ENCODE assay signal across 8 mouse cellular contexts in the genomic region with DNA sequence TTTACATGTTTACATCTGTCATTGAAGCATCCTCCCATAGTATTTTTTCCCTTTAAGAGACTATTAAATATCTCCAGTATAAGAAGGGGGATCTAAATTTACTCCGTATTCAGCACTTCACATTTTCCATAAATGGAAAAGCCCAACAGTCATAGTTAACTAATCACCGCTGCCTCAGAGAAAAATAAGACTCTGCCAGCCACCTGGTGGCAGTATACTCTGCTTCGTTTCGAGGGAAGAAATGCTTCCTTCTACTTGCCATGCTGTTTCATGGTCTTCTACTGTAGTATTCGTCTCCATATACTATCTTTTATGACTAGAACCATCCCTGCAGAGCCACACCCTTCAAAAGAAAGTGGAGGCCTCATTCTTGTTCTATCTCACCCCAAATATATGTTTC. TPM values are rescaled to one million over a fixed set of nuclear protein-coding genes. Genes with fewer than 3 reads are reported as not detected.
DNase-seq lines count a peak whose midpoint lies in the region; ATAC-seq and TF ChIP-seq lines count a peak whose summit lies in the region.

No protein-coding gene starts in this region.

- H3K4me3 ChIP-seq in kidney, adult 2 months (ENCODE audit: insufficient read depth, low read depth, low read length) = no peak overlapping the region
- no peak overlapping the region for H3K4me3 ChIP-seq in kidney, embryonic 15.5 days (replicated peaks)
- no peak overlapping the region for H3K4me3 ChIP-seq in CH12.LX (replicated peaks in 1 of 3; ENCODE audit: low read depth in 2 of 3, low read length in 2 of 3, poor library complexity in 1 of 3)
- no peak overlapping the region for H3K4me3 ChIP-seq in midbrain, embryonic 16.5 days (ENCODE audit: low read depth, low read length)
- H3K4me3 ChIP-seq in intestine, embryonic 15.5 days (replicated peaks) = no peak overlapping the region

- peak; percentile 68 for TF ChIP-seq RAD21 in CH12.LX (IDR thresholded peaks at IDR 0.05; ENCODE audit: low read depth, low read length)

- H3K36me3 ChIP-seq in kidney, adult 2 months (ENCODE audit: control insufficient read depth, insufficient read depth, low read length) = no peaks in the 10 kb centered on the region
- H3K36me3 ChIP-seq in kidney, embryonic 15.5 days = no peaks in the 10 kb centered on the region
- H3K36me3 ChIP-seq in CH12.LX (replicated peaks in 1 of 2; ENCODE audit: control insufficient read depth in 1 of 2, insufficient read depth in 1 of 2, low read length in 1 of 2) = no peaks in the 10 kb centered on the region
- no peaks in the 10 kb centered on the region for H3K36me3 ChIP-seq in midbrain, embryonic 16.5 days (ENCODE audit: control insufficient read depth, insufficient read depth, low read length)
- no peaks in the 10 kb centered on the region for H3K36me3 ChIP-seq in intestine, embryonic 15.5 days

- dilution Hi-C loops in CH12.LX (cut with MboI; ENCODE audit: extremely low pct_ligation_motif_present, extremely low pct_unique_long_range_greater_than_20kb, low sequenced_read_pairs) = no loop called here

- no peak for TF ChIP-seq EP300 in CH12.LX (IDR thresholded peaks at IDR 0.05; ENCODE audit: low read length)

- WGBS in kidney, adult 2 months = 18% methylated on average over 5 of the region's 5 CpGs
- WGBS in kidney, embryonic 15.5 days = 28% methylated on average over 5 of the region's 5 CpGs
- 34% methylated on average over 5 of the region's 5 CpGs for WGBS in midbrain, embryonic 16.5 days
- 39% methylated on average over 5 of the region's 5 CpGs for WGBS in intestine, embryonic 15.5 days

- peak; percentile 7 for DNase-seq in kidney, adult 2 months
- DNase-seq in CH12.LX (ENCODE audit: extremely low read depth) = peak; percentile 52
- DNase-seq in ZHBTc4 (ENCODE audit: low read depth, low spot score) = peak; percentile 2
- peak; percentile 1 for DNase-seq in fibroblast of lung, adult 2 months (ENCODE audit: low read depth)
- peak; percentile 56 for DNase-seq in lung, postnatal 10 days

- TF ChIP-seq POLR2A in kidney, adult 2 months (IDR thresholded peaks at IDR 0.05; ENCODE audit: low read depth, low read length) = no peak
- no peak for TF ChIP-seq POLR2A in CH12.LX (IDR thresholded peaks at IDR 0.05; ENCODE audit: low read depth, low read length)

- H3K9ac ChIP-seq in kidney, embryonic 15.5 days = no peak overlapping the region
- H3K9ac ChIP-seq in CH12.LX (ENCODE audit: insufficient read depth, low read depth) = no peak overlapping the region
- no peak overlapping the region for H3K9ac ChIP-seq in midbrain, embryonic 16.5 days (ENCODE audit: low read depth, low read length)
- no peak overlapping the region for H3K9ac ChIP-seq in intestine, embryonic 15.5 days

- no peak for ATAC-seq in kidney, embryonic 15.5 days (replicated peaks; ENCODE audit: low FRiP score)
- no peak for ATAC-seq in midbrain, embryonic 16.5 days
- no peak for ATAC-seq in intestine, embryonic 15.5 days

- peak; percentile 21; the same call in 1 of the 2 replicates for TF ChIP-seq CTCF in kidney, adult 2 months (conservative IDR thresholded peaks at IDR 0.05; ENCODE audit: insufficient read depth, insufficient read length, low read depth, low read length)
- peak; percentile 23 to 71; a peak in 2 of 4 replicates for TF ChIP-seq CTCF in CH12.LX (conservative IDR thresholded peaks at IDR 0.05 in 1 of 2, IDR thresholded peaks at IDR 0.05 in 1 of 2; ENCODE audit: low read depth in 2 of 2, low read length in 2 of 2)

- H3K27me3 ChIP-seq in kidney, adult 2 months (replicated peaks; ENCODE audit: control insufficient read depth, insufficient read depth, low read length) = no peaks in the 10 kb centered on the region
- H3K27me3 ChIP-seq in kidney, embryonic 15.5 days = peaks cover 6% of the 10 kb centered on the region
- H3K27me3 ChIP-seq in CH12.LX (replicated peaks) = no peaks in the 10 kb centered on the region
- no peaks in the 10 kb centered on the region for H3K27me3 ChIP-seq in midbrain, embryonic 16.5 days (ENCODE audit: control insufficient read depth, insufficient read depth, low read depth, low read length)
- H3K27me3 ChIP-seq in intestine, embryonic 15.5 days (replicated peaks) = no peaks in the 10 kb centered on the region

- no peak overlapping the region for H3K27ac ChIP-seq in kidney, adult 2 months (ENCODE audit: insufficient read depth, low read depth, low read length)
- no peak overlapping the region for H3K27ac ChIP-seq in kidney, embryonic 15.5 days
- no peak overlapping the region for H3K27ac ChIP-seq in CH12.LX (ENCODE audit: insufficient read depth, low read depth)
- H3K27ac ChIP-seq in midbrain, embryonic 16.5 days (ENCODE audit: low read length) = no peak overlapping the region
- no peak overlapping the region for H3K27ac ChIP-seq in intestine, embryonic 15.5 days

- no peaks in the 10 kb centered on the region for H3K9me3 ChIP-seq in kidney, embryonic 15.5 days (replicated peaks)
- H3K9me3 ChIP-seq in CH12.LX (replicated peaks; ENCODE audit: low read length) = no peaks in the 10 kb centered on the region
- H3K9me3 ChIP-seq in midbrain, embryonic 16.5 days (replicated peaks; ENCODE audit: control insufficient read depth, low read length, poor library complexity, severe bottlenecking) = no peaks in the 10 kb centered on the region
- H3K9me3 ChIP-seq in intestine, embryonic 15.5 days = no peaks in the 10 kb centered on the region

- H3K79me2 ChIP-seq in CH12.LX (replicated peaks; ENCODE audit: control insufficient read depth, extremely low read depth, insufficient read depth, poor library complexity, severe bottlenecking) = no peaks in the 10 kb centered on the region

- H3K4me2 ChIP-seq in kidney, embryonic 15.5 days = no peak overlapping the region
- no peak overlapping the region for H3K4me2 ChIP-seq in CH12.LX (ENCODE audit: insufficient read depth, low read depth, poor library complexity, severe bottlenecking)
- no peak overlapping the region for H3K4me2 ChIP-seq in midbrain, embryonic 16.5 days (ENCODE audit: low read length)
- no peak overlapping the region for H3K4me2 ChIP-seq in intestine, embryonic 15.5 days (replicated peaks)

- in situ Hi-C loops in CH12.LX (cut with MboI; ENCODE audit: low pct_ligation_motif_present, low pct_unique_long_range_greater_than_20kb, low sequenced_read_pairs) = no loop called here

- H3K4me1 ChIP-seq in kidney, adult 2 months (ENCODE audit: control insufficient read depth, insufficient read depth, low read length) = no peaks in the 10 kb centered on the region
- no peaks in the 10 kb centered on the region for H3K4me1 ChIP-seq in kidney, embryonic 15.5 days
- no peaks in the 10 kb centered on the region for H3K4me1 ChIP-seq in CH12.LX (ENCODE audit: control insufficient read depth in 1 of 2, insufficient read depth in 2 of 2)
- no peaks in the 10 kb centered on the region for H3K4me1 ChIP-seq in midbrain, embryonic 16.5 days (ENCODE audit: control insufficient read depth, insufficient read depth, low read length)
- no peaks in the 10 kb centered on the region for H3K4me1 ChIP-seq in intestine, embryonic 15.5 days (replicated peaks)

TF ChIP-seq in CH12.LX, 34 proteins besides CTCF, POLR2A, EP300 and RAD21:
- TF ChIP-seq SMC3 (IDR thresholded peaks at IDR 0.05; ENCODE audit: low read depth, low read length) (peak; percentile 63), SIN3A (IDR thresholded peaks at IDR 0.05; ENCODE audit: low read length) (no peak), MAFK (IDR thresholded peaks at IDR 0.05; ENCODE audit: insufficient replicate concordance, low read length) (no peak)

RNA-seq across cellular contexts. Expression of a gene that starts 52.0 kb away (rescaled TPM):
- 0.69 and 0.83 TPM in 2 replicates for polyA plus RNA-seq in kidney, adult 2 months (2012; rRNA removed)
- 21.9 and 22.4 TPM in 2 replicates for polyA plus RNA-seq in kidney, embryonic 15.5 days (2015; fragmentation: Nextera tagmentation; extraction: Ambion mirVana)
- total RNA-seq in CH12.LX (2012; rRNA removed) = 0.13 and 0.21 TPM in 2 replicates
- total RNA-seq in CH12.LX (2014; rRNA removed) = not detected in 2 replicates
- not detected in 2 replicates for polyA plus RNA-seq in CH12.LX (2012; ENCODE audit: insufficient read length, low read depth)
- 100 and 102 TPM in 2 replicates for polyA plus RNA-seq in midbrain, embryonic 16.5 days (2015; fragmentation: Nextera tagmentation; extraction: Ambion mirVana)
- polyA plus RNA-seq in intestine, embryonic 15.5 days (2015; fragmentation: Nextera tagmentation; extraction: Ambion mirVana) = 12.5 and 14.2 TPM in 2 replicates

Comparison
In these comparisons a context has a peak if more than half of its experiments do, and no peak if none do; other contexts are left out.
1. DNase-seq: peak in every context shown above with its lines; median percentile 56 in lung, postnatal 10 days; 52 in CH12.LX; 7 in kidney, adult 2 months; 2 in ZHBTc4; 1 in fibroblast of lung, adult 2 months.